Mouse (Mus musculus) small intestine, adult 2 months (tissue): ENCODE results near the gene Entr1.

ENCODE experiments used
- CTCF ChIP-seq: fragments of 200-500 bp; IDR thresholded peaks from 2 replicates; pipeline ENCODE4 v1.5.1; 2012; ENCODE audit warnings: low read depth, mild to moderate bottlenecking, control low read depth, inconsistent platforms, low read length, moderate library complexity, mixed read lengths; ENCODE audit not compliant: insufficient replicate concordance, insufficient read length; ENCODE audit errors: extremely low read depth
- POLR2A ChIP-seq: fragments of 200-500 bp; IDR thresholded peaks from 2 replicates; pipeline ENCODE4 v1.6.1; 2012; ENCODE audit warnings: low read depth, mild to moderate bottlenecking, control low read depth, inconsistent platforms, low read length, moderate library complexity

DNA sequence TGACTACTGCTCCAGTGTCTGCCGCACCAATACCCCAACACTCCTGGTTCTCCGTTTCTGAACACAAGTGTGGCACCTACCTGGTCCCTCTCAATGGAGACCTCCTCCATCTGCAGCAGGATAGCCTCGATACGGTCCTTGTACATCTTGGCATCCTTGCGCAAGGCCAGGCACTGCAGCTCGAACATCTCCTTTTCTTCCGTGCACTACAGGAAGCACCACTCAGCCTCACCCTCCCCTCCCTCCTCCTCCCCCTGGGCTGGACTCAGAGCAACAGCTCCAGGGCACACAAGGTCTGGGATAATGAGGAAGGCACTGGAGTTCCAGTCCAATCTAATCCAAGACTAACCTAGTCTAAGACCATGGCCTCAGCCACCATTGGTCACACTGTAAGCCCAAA, 32.4 kb downstream of the Entr1 start:
- TF ChIP-seq POLR2A (no peak), CTCF (no peak)
